Mouse (Mus musculus) olfactory bulb, adult 2 months (tissue): ENCODE measurements around the gene Trmt10b. TPM values are rescaled to one million over a fixed set of nuclear protein-coding genes. Genes with fewer than 3 reads are reported as not detected.
A peak's percentile ranks its signal among the peaks of the same experiment; 100 is the strongest.

Experiments
- H3K27ac ChIP-seq: fragments of 200-500 bp; 2 replicates; pipeline ENCODE4 v1.5.1; 2012; ENCODE audit warnings: low read depth, low read length; ENCODE audit not compliant: insufficient read depth
- H3K4me1 ChIP-seq: fragments of 200-500 bp; 2 replicates; pipeline ENCODE4 v1.6.1; 2012; ENCODE audit warnings: low read length; ENCODE audit not compliant: control insufficient read depth, insufficient read depth
- H3K4me3 ChIP-seq: fragments of 200-500 bp; 2 replicates; pipeline ENCODE4 v1.5.1; 2012; ENCODE audit warnings: mild to moderate bottlenecking, low read depth, low read length, moderate library complexity; ENCODE audit not compliant: insufficient read depth
- CTCF ChIP-seq: fragments of 200-500 bp; IDR thresholded peaks from 2 replicates; pipeline ENCODE4 v1.5.1; 2012; ENCODE audit warnings: low read depth, mild to moderate bottlenecking, low read length, moderate library complexity; ENCODE audit not compliant: insufficient read depth
- POLR2A ChIP-seq: fragments of 200-500 bp; IDR thresholded peaks from 2 replicates; pipeline ENCODE4 v1.6.1; 2012; ENCODE audit warnings: mild to moderate bottlenecking, low read depth, low read length, moderate library complexity; ENCODE audit not compliant: insufficient read depth
- WGBS: fragments of 180-500 bp; shearing (Covaris S2); methylation state at CpG from one replicate; pipeline ENCODE4 v1.1.7; 2018; 5-methylcytosine and 5-hydroxymethylcytosine counted together
- polyA plus RNA-seq: library from polyadenylated mRNA; stranded (reverse); fragments of >200 nt; gene quantifications from 2 replicates; pipeline ENCODE4 v1.2.4, GENCODE M21; 2012; ENCODE audit warnings: low replicate concordance; ENCODE audit not compliant: missing spikeins, insufficient read depth, insufficient read length

Trmt10b gene
- polyA plus RNA-seq, 1 experiment: not detected

DNA sequence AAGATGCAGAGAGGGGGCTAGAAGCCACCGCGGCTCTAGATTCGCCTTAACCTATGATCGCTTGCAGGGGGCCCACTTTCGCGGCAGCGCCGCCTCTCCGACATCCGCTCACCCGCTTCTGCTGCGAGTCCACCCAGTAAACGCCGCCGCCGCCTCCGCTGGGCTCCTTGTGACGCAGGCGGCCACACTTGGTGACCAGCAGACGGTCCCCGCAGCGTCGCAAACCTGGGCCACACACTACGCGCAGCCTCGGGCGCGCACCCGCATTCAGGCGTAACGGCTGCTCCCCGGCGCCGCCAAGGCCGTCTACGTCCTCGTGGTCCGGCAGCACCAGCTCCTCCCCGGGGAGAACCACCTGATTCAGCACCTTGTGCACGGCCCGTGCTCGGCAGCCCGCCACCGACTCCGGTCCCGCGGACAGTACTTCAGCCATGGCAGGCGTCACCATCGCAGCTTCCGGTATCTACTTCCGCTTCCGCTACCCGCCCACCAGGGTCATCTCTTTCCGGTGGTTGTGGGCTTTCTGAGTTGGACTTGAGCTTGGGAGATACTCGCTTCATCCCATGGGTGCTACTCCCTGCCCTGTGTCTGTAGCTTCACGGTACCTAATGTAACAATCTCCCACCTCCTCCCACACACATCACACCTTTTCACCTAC lies 23.4 kb downstream of the Trmt10b start:
- peak overlapping the region; percentile 13; the same call in 1 of the 2 replicates for H3K27ac ChIP-seq
- peaks cover 4% of the 10 kb centered on the region; the same call in 1 of the 2 replicates for H3K4me1 ChIP-seq
- no peak for TF ChIP-seq CTCF
- TF ChIP-seq POLR2A: peak; percentile 57
- peak overlapping the region; percentile 64 for H3K4me3 ChIP-seq
- under 1% methylated on average over 56 of the region's 56 CpGs for WGBS

DNA sequence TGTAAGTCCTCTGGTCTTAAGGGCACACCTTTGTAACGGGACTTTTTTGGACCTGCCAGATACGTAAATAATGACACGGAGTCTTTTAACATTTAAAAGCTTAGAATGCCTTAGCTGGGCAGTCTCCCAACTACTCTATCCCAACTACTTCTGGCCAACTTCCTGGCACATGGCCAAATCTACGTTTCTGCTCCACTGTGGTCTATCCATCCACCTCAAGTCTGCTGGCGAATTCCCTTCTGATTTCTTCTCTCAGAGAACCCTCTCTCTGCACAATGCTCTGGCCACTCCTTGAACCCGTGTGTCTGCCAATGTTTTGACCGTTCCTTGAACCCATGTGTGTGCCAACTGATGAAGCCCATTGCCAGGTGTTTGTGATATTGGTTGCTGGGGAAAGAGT lies 34.2 kb downstream of the Trmt10b start:
- WGBS: 50% methylated on average over 7 of the region's 7 CpGs
- H3K27ac ChIP-seq: no peak overlapping the region
- H3K4me1 ChIP-seq: no peaks in the 10 kb centered on the region
- TF ChIP-seq POLR2A (no peak), CTCF (no peak)
- no peak overlapping the region for H3K4me3 ChIP-seq

DNA sequence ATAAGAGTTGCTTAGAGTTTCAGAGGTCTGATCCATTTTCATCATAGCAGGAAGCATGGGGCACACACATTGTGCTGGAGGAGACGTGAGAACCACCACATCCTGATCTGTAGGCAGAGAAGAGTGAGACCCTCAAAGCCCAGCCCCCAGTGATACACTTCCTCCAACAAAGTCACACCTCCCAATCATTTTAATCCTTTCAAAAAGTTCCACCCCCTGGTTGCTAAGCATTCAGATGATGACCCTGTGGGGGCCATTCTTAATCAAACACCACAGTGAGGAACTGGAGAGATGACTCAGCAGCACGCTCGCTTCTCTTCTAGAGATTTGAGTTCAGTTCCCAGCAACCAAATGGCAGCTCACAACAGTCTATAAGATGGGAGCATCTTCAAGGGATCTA lies 35.5 kb downstream of the Trmt10b start:
- no peaks in the 10 kb centered on the region for H3K4me1 ChIP-seq
- 62% methylated on average over 3 of the region's 3 CpGs for WGBS
- TF ChIP-seq CTCF (no peak), POLR2A (no peak)
- no peak overlapping the region for H3K4me3 ChIP-seq
- no peak overlapping the region for H3K27ac ChIP-seq

DNA sequence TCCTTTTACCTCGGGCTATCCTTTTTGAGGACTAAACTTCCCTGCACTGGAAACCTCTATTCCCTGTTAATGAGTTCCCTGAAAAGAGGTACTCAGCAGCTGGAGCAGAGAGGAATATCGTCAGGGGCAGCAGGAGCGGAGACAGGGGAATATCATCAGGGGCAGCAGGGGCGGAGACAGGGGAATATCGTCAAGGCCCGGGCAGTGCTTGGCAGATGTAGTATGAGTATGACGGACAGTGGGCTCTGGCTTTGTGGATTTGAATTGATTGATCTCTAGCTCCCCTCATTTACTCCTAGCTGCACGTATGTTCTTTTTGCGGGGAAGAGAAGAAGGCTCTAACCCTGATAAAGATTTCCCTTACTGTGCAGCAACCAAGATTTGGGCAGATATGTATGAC lies 44.3 kb downstream of the Trmt10b start:
- no peak for TF ChIP-seq POLR2A
- no peak for TF ChIP-seq CTCF
- H3K27ac ChIP-seq: peak overlapping the region; percentile 94
- H3K4me1 ChIP-seq: peaks cover 7% of the 10 kb centered on the region
- no peak overlapping the region for H3K4me3 ChIP-seq
- 47% methylated on average over 9 of the region's 9 CpGs for WGBS

DNA sequence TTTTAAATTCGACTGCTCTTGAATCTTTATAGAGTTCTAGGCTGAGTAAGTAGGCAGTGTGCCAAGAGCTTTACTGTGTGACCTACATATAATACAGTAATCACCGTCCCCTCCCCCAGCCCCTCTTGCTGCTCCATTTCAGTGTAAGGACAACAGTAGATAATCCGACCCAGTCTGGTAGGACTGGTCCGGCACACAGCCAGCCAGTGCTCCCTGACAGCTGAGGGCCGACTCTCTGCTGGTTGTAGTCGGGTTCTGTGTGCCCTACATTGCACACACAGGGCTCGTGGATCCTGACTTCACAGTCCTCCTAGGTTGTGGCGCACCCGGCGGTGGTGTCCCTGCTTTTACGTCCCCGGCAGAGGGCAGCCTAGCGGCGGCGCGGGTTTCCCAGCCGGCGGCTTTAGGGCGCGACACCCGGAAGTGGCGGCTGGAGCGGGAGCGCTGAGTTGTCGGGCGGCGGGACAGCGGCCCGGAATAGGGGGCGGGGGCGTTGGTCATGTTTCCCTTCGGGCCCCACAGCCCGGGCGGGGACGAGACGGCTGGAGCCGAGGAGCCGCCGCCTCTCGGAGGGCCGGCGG lies 44.8 kb downstream of the Trmt10b start, which contains the start of gene Dcaf10:
Dcaf10 (plus strand) TSS at position 433 of the 581 bp plus-strand sequence.
- H3K27ac ChIP-seq: peak within 1 kb of the TSS; percentile 94
- TF ChIP-seq CTCF (no peak), POLR2A (peak; percentile 90)
- H3K4me1 ChIP-seq: peaks cover 9% of the 10 kb centered on the region
- peak within 1 kb of the TSS; percentile 90 for H3K4me3 ChIP-seq
- under 1% methylated on average over 42 of the region's 42 CpGs for WGBS

DNA sequence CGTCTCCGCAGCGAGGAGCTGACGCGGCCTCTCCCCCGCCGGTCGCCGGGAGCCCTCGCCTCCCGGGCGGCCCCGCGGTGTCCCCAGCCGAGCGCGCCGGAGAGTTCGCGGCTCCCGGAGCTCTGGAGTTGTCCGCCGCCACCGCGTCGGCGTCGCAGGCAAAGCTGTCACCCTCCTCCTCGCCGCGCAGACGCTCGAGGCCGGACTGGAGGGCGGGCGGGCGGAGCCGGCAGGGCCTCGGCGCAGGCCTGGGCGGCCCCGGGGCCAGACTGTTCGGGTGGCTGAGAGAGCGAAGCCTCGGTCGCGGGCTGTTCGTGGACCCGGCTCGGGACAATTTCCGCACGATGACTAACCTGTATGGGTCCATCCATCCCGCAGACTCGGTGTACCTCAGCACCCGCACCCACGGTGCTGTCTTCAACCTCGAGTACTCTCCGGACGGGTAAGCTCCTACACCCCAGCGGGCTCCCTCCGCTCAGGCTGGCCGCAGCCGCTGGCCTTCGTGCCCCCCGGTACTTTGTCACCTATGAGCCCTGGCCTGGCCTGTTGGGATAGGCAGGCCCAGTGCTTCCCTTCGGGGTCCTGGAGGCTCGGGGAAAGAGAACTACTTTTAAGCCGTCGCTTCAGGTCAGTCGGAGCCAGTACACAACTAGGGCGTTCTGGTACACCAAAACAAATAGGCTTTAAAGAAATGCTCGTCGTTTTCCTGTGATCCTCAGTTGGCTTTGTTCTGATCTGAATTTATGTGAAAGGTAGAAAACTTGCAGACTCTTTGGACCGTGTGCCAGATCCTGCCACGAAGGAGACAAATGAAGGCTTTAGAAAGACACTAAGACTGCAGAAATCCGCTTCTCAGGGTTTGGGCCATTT lies 45.6 kb downstream of the Trmt10b start, which contains the start of gene Exosc3:
Exosc3 (minus strand) TSS at position 447 of the 870 bp plus-strand sequence.
- peaks cover 9% of the 10 kb centered on the region for H3K4me1 ChIP-seq
- under 1% methylated on average over 76 of the region's 76 CpGs for WGBS
- TF ChIP-seq CTCF (no peak), POLR2A (no peak)
- peak within 1 kb of the TSS; percentile 90 for H3K4me3 ChIP-seq
- peak within 1 kb of the TSS; percentile 94 for H3K27ac ChIP-seq

DNA sequence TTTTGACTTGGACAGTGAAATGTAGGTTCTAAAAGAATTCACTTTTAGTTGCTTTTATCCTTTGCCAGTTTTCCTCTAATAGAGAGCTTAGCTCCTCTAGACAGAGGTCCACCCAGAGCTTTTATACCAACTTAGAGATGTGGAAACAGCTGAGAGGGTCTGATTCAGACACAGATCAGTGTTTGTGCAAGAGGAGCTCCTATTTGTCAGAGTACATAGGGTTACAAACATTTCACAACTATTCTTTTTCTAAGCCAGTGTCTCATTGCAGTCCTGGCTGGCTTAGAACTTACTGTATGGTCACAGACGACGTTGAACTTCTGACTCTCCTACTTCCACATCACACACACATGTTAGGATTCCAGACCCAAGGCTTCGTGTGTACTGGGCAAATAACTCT lies 59.7 kb downstream of the Trmt10b start:
- no peaks in the 10 kb centered on the region for H3K4me1 ChIP-seq
- no peak overlapping the region for H3K27ac ChIP-seq
- whole genome bisulfite sequencing: 82% methylated on average over 3 of the region's 3 CpGs
- H3K4me3 ChIP-seq: no peak overlapping the region
- TF ChIP-seq CTCF (no peak), POLR2A (no peak)

Other genes with a start within 250 kb of the Trmt10b start
- gene Fbxo10, start 212.5 kb upstream of the Trmt10b start, polyA plus RNA-seq: not detected in 2 replicates
- gene Tomm5, start 189.0 kb upstream of the Trmt10b start, polyA plus RNA-seq: not detected in 2 replicates
- not detected in 2 replicates for gene Frmpd1, start 112.3 kb upstream of the Trmt10b start, polyA plus RNA-seq
- not detected in 2 replicates for gene Dcaf10, start 45.0 kb downstream of the Trmt10b start, polyA plus RNA-seq
- not detected in 2 replicates for gene Exosc3, start 45.6 kb downstream of the Trmt10b start, polyA plus RNA-seq
- gene Slc25a51, start 111.6 kb downstream of the Trmt10b start, polyA plus RNA-seq: 138 TPM in 1 of 2 replicates, not detected in the other
- not detected in 2 replicates for gene Shb, start 235.3 kb downstream of the Trmt10b start, polyA plus RNA-seq